Mouse (Mus musculus) hindbrain, embryonic 11.5 days (tissue): Measurements from ENCODE around the gene Klb. TPM values are rescaled to one million over a fixed set of nuclear protein-coding genes. Genes with fewer than 3 reads are reported as not detected.

ENCODE experiments used
- ATAC-seq: fragments of 200-750 bp; cut with Nextera tagmentation; 2 replicates; pipeline ENCODE4 v1.8.0; 2017; ENCODE audit warnings: mild to moderate bottlenecking, moderate TSS enrichment, moderate library complexity; ENCODE audit not compliant: low FRiP score
- DNase-seq: peaks from one replicate; pipeline ENCODE4 v3.0.0-alpha.2; 2015; ENCODE audit warnings: low spot score
- H3K27ac ChIP-seq: fragments of 300-500 bp; sonication (generic); 2 replicates; pipeline ENCODE4 v1.5.1; 2014; ENCODE audit warnings: mild to moderate bottlenecking, low read depth, low read length
- H3K27me3 ChIP-seq: fragments of 300-500 bp; sonication (generic); 2 replicates; pipeline ENCODE4 v1.6.1; 2014; ENCODE audit warnings: mild to moderate bottlenecking, low read length, moderate library complexity, mixed read lengths; ENCODE audit not compliant: control insufficient read depth, insufficient read depth
- H3K36me3 ChIP-seq: fragments of 300-500 bp; sonication (generic); 2 replicates; pipeline ENCODE4 v1.6.1; 2014; ENCODE audit warnings: mild to moderate bottlenecking, low read length, moderate library complexity, mixed read lengths; ENCODE audit not compliant: control insufficient read depth, insufficient read depth
- H3K4me1 ChIP-seq: fragments of 300-500 bp; sonication (generic); replicated peaks from 2 replicates; pipeline ENCODE4 v1.6.1; 2014; ENCODE audit warnings: low read length, mixed read lengths; ENCODE audit not compliant: control insufficient read depth, insufficient read depth
- H3K4me2 ChIP-seq: fragments of 300-500 bp; sonication (generic); replicated peaks from 2 replicates; pipeline ENCODE4 v1.6.1; 2014; ENCODE audit warnings: mild to moderate bottlenecking, low read depth, low read length
- H3K4me3 ChIP-seq: fragments of 300-500 bp; sonication (generic); 2 replicates; pipeline ENCODE4 v1.5.1; 2014; ENCODE audit warnings: low read depth, low read length
- H3K9ac ChIP-seq: fragments of 300-500 bp; sonication (generic); 2 replicates; pipeline ENCODE4 v1.6.1; 2014; ENCODE audit warnings: low read depth, low read length
- H3K9me3 ChIP-seq: fragments of 300-500 bp; sonication (generic); 2 replicates; pipeline ENCODE4 v1.6.1; 2016; ENCODE audit warnings: low read length; ENCODE audit not compliant: control insufficient read depth
- WGBS: fragments of 180-500 bp; shearing (Covaris S2); extraction: QIAGEN DNeasy Blood & Tissue Kit; methylation state at CpG from one replicate; pipeline ENCODE4 v1.1.7; 2014; 5-methylcytosine and 5-hydroxymethylcytosine counted together
- polyA plus RNA-seq: library from polyadenylated mRNA; unstranded; fragments of >200 nt; fragmentation: Nextera tagmentation; extraction: Ambion mirVana; gene quantifications from 2 replicates; pipeline ENCODE4 v1.2.1, GENCODE M21; 2014

Gene Klb
- polyA plus RNA-seq, 1 experiment from 2014 or later: not detected

- 0 out of 2 replicates have a peak, but pooled peaks cover 4% of the 10 kb centered on the region for H3K4me1 ChIP-seq
- peaks cover 8% of the 10 kb centered on the region; the same call in 1 of the 2 replicates for H3K36me3 ChIP-seq
- ATAC-seq: peak; percentile 98
- H3K4me2 ChIP-seq: peak within 1 kb of the TSS; percentile 76
- no peaks in the 10 kb centered on the region for H3K27me3 ChIP-seq
- WGBS: under 1% methylated on average over 83 of the region's 83 CpGs
- no peaks in the 10 kb centered on the region for H3K9me3 ChIP-seq
- peak within 1 kb of the TSS; percentile 99 for H3K9ac ChIP-seq
- H3K4me3 ChIP-seq: peak within 1 kb of the TSS; percentile 97
- peak; percentile 98 for DNase-seq
- peak within 1 kb of the TSS; percentile 89 for H3K27ac ChIP-seq
Observed at GRCm38 (mm10) chr5:65390648-65391644, 42.8 kb downstream of the Klb start, which contains the start of the genes Rpl9 and Lias. TSS of gene Rpl9 (minus strand) at chr5:65391444. TSS of gene Lias (plus strand) at chr5:65391497.

DNA sequence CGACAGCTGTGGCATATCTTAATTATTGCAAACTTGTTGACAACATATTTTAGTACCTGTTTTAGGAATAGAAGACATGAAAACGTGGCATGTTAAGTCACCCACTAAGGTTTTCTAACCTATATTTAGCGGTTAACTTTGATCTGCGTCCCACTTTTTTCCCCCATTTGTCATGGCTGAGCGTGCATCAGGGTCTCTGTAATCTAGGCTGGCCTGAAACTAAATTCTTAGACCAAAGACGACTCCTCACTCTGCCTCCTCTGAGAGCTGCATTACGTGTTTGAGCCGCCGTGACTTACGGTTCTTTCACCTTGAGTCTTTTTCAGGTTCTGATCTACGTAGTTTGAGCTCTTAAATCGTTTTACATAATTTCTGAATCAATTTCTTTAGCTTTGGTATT is 43.6 kb downstream of the Klb start:
- no peaks in the 10 kb centered on the region for H3K9me3 ChIP-seq

GRCm38 (mm10) chr5:65394425-65394824 is 46.3 kb downstream of the Klb start:
- H3K4me3 ChIP-seq: no peak overlapping the region
- WGBS: 94% methylated on average over 7 of the region's 7 CpGs
- H3K36me3 ChIP-seq: 0 out of 2 replicates have a peak, but pooled peaks cover 2% of the 10 kb centered on the region
- no peaks in the 10 kb centered on the region for H3K9me3 ChIP-seq
- no peak overlapping the region for H3K9ac ChIP-seq
- H3K4me1 ChIP-seq: 0 out of 2 replicates have a peak, but pooled peaks cover 4% of the 10 kb centered on the region
- H3K27ac ChIP-seq: no peak overlapping the region
- no peaks in the 10 kb centered on the region for H3K27me3 ChIP-seq
- DNase-seq (no peak), ATAC-seq (no peak)
- no peak overlapping the region for H3K4me2 ChIP-seq

More for the DNA sequence above, 43.6 kb downstream of the Klb start:
- H3K4me1 ChIP-seq: 0 out of 2 replicates have a peak, but pooled peaks cover 4% of the 10 kb centered on the region
- H3K36me3 ChIP-seq: peaks cover 8% of the 10 kb centered on the region; the same call in 1 of the 2 replicates
- DNase-seq (peak; percentile 49), ATAC-seq (peak; percentile 66)
- no peaks in the 10 kb centered on the region for H3K27me3 ChIP-seq
- 0 out of 2 replicates have a peak overlapping the region, but pooled peaks have one; percentile 14 for H3K27ac ChIP-seq
- peak overlapping the region; percentile 58 for H3K9ac ChIP-seq
- H3K4me2 ChIP-seq: peak overlapping the region; percentile 61
- peak overlapping the region; percentile 97 for H3K4me3 ChIP-seq
- 5% methylated on average over 12 of the region's 12 CpGs for WGBS

GRCm38 (mm10) chr5:65401251-65401994 is 53.3 kb downstream of the Klb start:
- 31% methylated on average over 2 of the region's 2 CpGs for WGBS
- H3K4me2 ChIP-seq: no peak overlapping the region
- H3K36me3 ChIP-seq: 0 out of 2 replicates have a peak, but pooled peaks cover 3% of the 10 kb centered on the region
- peak; percentile 80 for DNase-seq
- H3K4me3 ChIP-seq: no peak overlapping the region
- H3K4me1 ChIP-seq: no peaks in the 10 kb centered on the region
- no peak overlapping the region for H3K9ac ChIP-seq
- no peak overlapping the region for H3K27ac ChIP-seq
- ATAC-seq: no peak; the same call in 1 of the 2 replicates
- no peaks in the 10 kb centered on the region for H3K27me3 ChIP-seq
- no peaks in the 10 kb centered on the region for H3K9me3 ChIP-seq

DNA sequence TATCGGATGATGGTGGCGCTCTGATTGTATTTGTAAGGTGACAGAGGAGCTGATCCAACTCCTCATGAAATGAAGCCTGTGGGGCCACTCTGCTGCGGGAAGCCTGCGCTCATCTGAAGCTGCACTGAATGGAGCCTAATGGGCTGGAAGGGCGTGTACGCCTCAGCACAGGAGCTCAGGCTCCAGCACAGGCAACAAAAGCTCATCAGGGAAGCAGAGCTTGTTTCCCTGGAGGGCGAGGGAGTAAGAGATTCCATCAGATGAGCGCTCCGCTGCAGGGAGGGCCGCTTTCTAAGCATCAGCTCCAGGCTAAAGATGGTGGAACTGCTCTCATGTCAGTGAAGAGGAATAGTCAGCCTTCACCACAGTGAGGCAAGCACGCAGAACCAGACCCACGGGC is 59.9 kb downstream of the Klb start:
- Histone ChIP-seq H3K9me3 (no peaks in the 10 kb centered on the region), H3K36me3 (peaks cover 6% of the 10 kb centered on the region; the same call in 1 of the 2 replicates), H3K9ac (no peak overlapping the region), H3K27me3 (no peaks in the 10 kb centered on the region), H3K4me1 (no peaks in the 10 kb centered on the region), H3K4me3 (no peak overlapping the region), H3K27ac (no peak overlapping the region), H3K4me2 (no peak overlapping the region)
- DNase-seq (peak; percentile 6), ATAC-seq (no peak)
- whole genome bisulfite sequencing: 37% methylated on average over 12 of the region's 12 CpGs

DNA sequence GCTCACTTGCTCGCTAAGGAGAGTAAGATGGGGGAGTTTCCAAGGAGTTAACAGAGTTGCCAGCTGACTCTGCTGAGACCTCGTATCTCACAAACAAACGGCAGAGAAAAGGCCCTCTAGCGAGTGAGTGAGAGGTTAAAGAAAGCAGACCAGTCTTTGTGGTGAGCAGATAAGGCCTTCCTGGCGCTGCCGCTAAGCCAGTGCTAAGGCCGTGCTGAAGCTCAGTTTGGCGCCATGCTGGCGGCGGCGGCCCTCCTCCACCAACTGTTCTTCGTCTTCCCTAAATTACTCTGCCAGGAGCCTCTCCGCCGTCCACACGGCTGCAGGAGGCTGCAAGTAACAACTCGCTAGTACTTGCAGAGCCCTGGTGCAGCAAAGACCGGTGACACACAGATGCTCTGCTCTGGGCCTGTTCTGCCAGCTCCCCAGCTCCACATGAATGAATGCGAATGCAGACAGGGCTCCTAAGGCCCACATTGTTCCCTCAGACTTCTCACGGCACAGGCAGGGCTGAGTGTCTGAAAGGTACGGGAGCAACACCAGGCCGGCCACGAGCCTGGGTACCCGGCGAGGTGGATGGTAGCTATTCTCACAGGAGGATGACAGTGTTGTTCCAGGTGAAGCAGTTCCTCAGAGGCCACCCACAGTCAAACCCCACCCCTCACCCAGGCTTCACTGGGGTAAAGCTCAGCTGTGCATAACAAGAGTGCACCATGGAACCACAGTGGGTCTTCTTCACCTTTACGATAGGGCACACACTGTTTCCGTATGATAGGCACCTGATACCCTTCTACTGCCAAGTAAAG is 67.7 kb downstream of the Klb start:
- Histone ChIP-seq H3K9ac (0 out of 2 replicates have a peak overlapping the region, but pooled peaks have one; percentile 16), H3K27me3 (no peaks in the 10 kb centered on the region), H3K4me3 (no peak overlapping the region), H3K36me3 (peaks cover 3% of the 10 kb centered on the region; the same call in 1 of the 2 replicates), H3K4me1 (no peaks in the 10 kb centered on the region), H3K4me2 (no peak overlapping the region), H3K27ac (0 out of 2 replicates have a peak overlapping the region, but pooled peaks have one; percentile 27), H3K9me3 (no peaks in the 10 kb centered on the region)
- no peak for ATAC-seq
- peak; percentile 47 for DNase-seq
- WGBS: 22% methylated on average over 26 of the region's 26 CpGs

DNA sequence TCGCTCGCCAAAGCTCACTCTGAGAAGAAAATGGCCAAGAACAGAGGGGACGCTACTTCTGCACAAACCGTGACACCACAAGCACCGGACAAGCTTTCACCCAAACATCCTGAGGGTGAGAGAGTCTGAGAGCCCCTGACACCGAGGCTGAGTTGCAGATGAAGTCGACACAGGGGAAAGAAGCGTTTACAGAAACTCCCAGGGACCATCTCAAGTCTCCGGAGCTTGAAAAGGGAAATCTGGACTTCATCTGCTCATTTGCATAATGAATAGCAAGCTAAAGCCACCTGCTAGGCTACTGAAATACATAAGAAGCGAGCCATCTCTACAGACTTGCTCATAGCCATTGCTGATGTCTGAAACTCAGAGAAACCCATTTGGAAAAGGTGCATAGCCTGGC is 71.0 kb downstream of the Klb start:
- DNase-seq (no peak), ATAC-seq (no peak)
- 83% methylated on average over 10 of the region's 10 CpGs for WGBS
- Histone ChIP-seq H3K27ac (no peak overlapping the region), H3K36me3 (no peaks in the 10 kb centered on the region), H3K9me3 (no peaks in the 10 kb centered on the region), H3K9ac (no peak overlapping the region), H3K27me3 (no peaks in the 10 kb centered on the region), H3K4me1 (no peaks in the 10 kb centered on the region), H3K4me2 (no peak overlapping the region), H3K4me3 (no peak overlapping the region)

DNA sequence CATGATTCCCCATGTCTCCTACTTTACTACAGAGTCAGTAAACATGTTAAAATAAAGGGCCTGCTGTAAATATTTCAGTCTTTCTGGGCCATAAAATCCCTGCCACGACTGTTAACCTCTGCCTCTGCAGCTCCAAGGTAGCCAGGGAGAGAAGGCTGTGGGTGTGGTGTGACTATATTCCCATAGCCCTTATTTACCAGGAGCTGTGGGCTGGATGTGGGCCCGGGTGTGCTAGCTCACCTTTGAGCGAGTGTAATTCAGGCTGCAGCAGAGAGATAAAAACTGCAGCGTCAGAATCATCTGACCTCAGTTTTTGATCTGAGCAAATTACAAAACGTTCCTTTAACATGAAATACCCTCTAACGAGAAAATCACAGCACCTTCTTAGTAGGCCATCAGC is 72.7 kb downstream of the Klb start:
- DNase-seq: no peak
- Histone ChIP-seq H3K9ac (no peak overlapping the region), H3K4me1 (no peaks in the 10 kb centered on the region), H3K27ac (no peak overlapping the region), H3K4me2 (no peak overlapping the region), H3K27me3 (no peaks in the 10 kb centered on the region), H3K36me3 (no peaks in the 10 kb centered on the region), H3K9me3 (no peaks in the 10 kb centered on the region), H3K4me3 (no peak overlapping the region)
- no peak for ATAC-seq
- WGBS: 85% methylated on average over 6 of the region's 6 CpGs
